Mouse (Mus musculus) forebrain, embryonic 13.5 days (tissue): Measurements from ENCODE around the gene Nup210l. TPM values are rescaled to one million over a fixed set of nuclear protein-coding genes. Genes with fewer than 3 reads are reported as not detected.
"Not testable (repeated sequence)": the region's sequence is repeated elsewhere in the genome, so short reads cannot be mapped to it uniquely, and the experiment has no call there.

Experiments used
- ATAC-seq: fragments of 200-750 bp; cut with Nextera tagmentation; 2 replicates; pipeline ENCODE4 v1.8.0; 2017
- H3K27ac ChIP-seq: fragments of 300-500 bp; sonication (generic); 2 replicates; pipeline ENCODE4 v1.5.1; 2015; ENCODE audit warnings: inconsistent platforms, mild to moderate bottlenecking, moderate library complexity
- H3K27me3 ChIP-seq: fragments of 300-500 bp; sonication (generic); 2 replicates; pipeline ENCODE4 v1.6.1; 2015; ENCODE audit warnings: mild to moderate bottlenecking, inconsistent platforms
- H3K36me3 ChIP-seq: fragments of 300-500 bp; sonication (generic); 2 replicates; pipeline ENCODE4 v1.6.1; 2015; ENCODE audit warnings: mild to moderate bottlenecking, inconsistent platforms; ENCODE audit not compliant: poor library complexity, severe bottlenecking
- H3K4me1 ChIP-seq: fragments of 300-500 bp; sonication (generic); 2 replicates; pipeline ENCODE4 v1.6.1; 2015; ENCODE audit warnings: inconsistent platforms
- H3K4me2 ChIP-seq: fragments of 300-500 bp; sonication (generic); 2 replicates; pipeline ENCODE4 v1.6.1; 2015; ENCODE audit warnings: inconsistent platforms, mild to moderate bottlenecking, moderate library complexity
- H3K4me3 ChIP-seq: fragments of 300-500 bp; sonication (generic); 2 replicates; pipeline ENCODE4 v1.5.1; 2015; ENCODE audit warnings: mild to moderate bottlenecking, inconsistent platforms
- H3K9ac ChIP-seq: fragments of 300-500 bp; sonication (generic); 2 replicates; pipeline ENCODE4 v1.6.1; 2015; ENCODE audit warnings: mild to moderate bottlenecking, inconsistent platforms
- H3K9me3 ChIP-seq: fragments of 300-500 bp; sonication (generic); replicated peaks from 2 replicates; pipeline ENCODE4 v1.6.1; 2016; ENCODE audit warnings: inconsistent platforms
- WGBS: fragments of 180-500 bp; shearing (Covaris S2); methylation state at CpG from one replicate; pipeline ENCODE4 v1.1.7; 2015; 5-methylcytosine and 5-hydroxymethylcytosine counted together
- polyA plus RNA-seq: library from polyadenylated mRNA; unstranded; fragments of >200 nt; fragmentation: Nextera tagmentation; extraction: Ambion mirVana; gene quantifications from 2 replicates; pipeline ENCODE4 v1.2.1, GENCODE M21; 2015

Nup210l gene
- polyA plus RNA-seq, 1 experiment from 2014 or later, result 0.34 TPM

GRCm38 (mm10) chr3:90241669-90242358, 137.9 kb downstream of the Nup210l start:
- ATAC-seq, result no peak
- WGBS, result 82% methylated on average over 10 of the region's 10 CpGs

GRCm38 (mm10) chr3:90242984-90243775, 139.2 kb downstream of the Nup210l start, which contains the start of gene Creb3l4:
TSS of gene Creb3l4 (minus strand) at chr3:90243512.
- peak within 1 kb of the TSS; percentile 65 for H3K27ac ChIP-seq
- peaks cover 20% of the 10 kb centered on the region for H3K4me1 ChIP-seq
- H3K4me3 ChIP-seq, result peak within 1 kb of the TSS; percentile 33
- peak within 1 kb of the TSS; percentile 65 for H3K4me2 ChIP-seq
- no peaks in the 10 kb centered on the region for H3K36me3 ChIP-seq
- H3K27me3 ChIP-seq, result no peaks in the 10 kb centered on the region
- H3K9me3 ChIP-seq, result no peaks in the 10 kb centered on the region
- peak within 1 kb of the TSS; percentile 55 for H3K9ac ChIP-seq
- peak; percentile 77 for ATAC-seq
- 3% methylated on average over 19 of the region's 19 CpGs for WGBS

More at GRCm38 (mm10) chr3:90241669-90242358, 137.9 kb downstream of the Nup210l start:
- Histone ChIP-seq H3K36me3 (peaks cover 3% of the 10 kb centered on the region; the same call in 1 of the 2 replicates), H3K27ac (no peak overlapping the region), H3K9me3 (no peaks in the 10 kb centered on the region), H3K4me2 (no peak overlapping the region), H3K4me3 (no peak overlapping the region), H3K27me3 (no peaks in the 10 kb centered on the region), H3K4me1 (peaks cover 17% of the 10 kb centered on the region), H3K9ac (no peak overlapping the region)

GRCm38 (mm10) chr3:90245406-90245805, 141.5 kb downstream of the Nup210l start:
- Histone ChIP-seq H3K27me3 (no peaks in the 10 kb centered on the region), H3K36me3 (0 out of 2 replicates have a peak, but pooled peaks cover under 1% of the 10 kb centered on the region), H3K9me3 (no peaks in the 10 kb centered on the region), H3K9ac (no peak overlapping the region), H3K27ac (no peak overlapping the region), H3K4me3 (no peak overlapping the region), H3K4me2 (no peak overlapping the region), H3K4me1 (peaks cover 31% of the 10 kb centered on the region)
- ATAC-seq, result no peak
- 63% methylated on average over 2 of the region's 2 CpGs for WGBS

- no peaks in the 10 kb centered on the region for H3K9me3 ChIP-seq
- H3K4me2 ChIP-seq, result peak overlapping the region; percentile 82
- peak overlapping the region; percentile 77 for H3K27ac ChIP-seq
- H3K27me3 ChIP-seq, result no peaks in the 10 kb centered on the region
- H3K4me3 ChIP-seq, result peak overlapping the region; percentile 60
- H3K36me3 ChIP-seq, result peaks cover 15% of the 10 kb centered on the region
- H3K9ac ChIP-seq, result peak overlapping the region; percentile 80
- WGBS, result under 1% methylated on average over 3 of the region's 3 CpGs
- H3K4me1 ChIP-seq, result peaks cover 34% of the 10 kb centered on the region
- ATAC-seq, result peak; percentile 34
These were observed 143.7 kb downstream of the Nup210l start for GRCm38 (mm10) chr3:90247630-90247959.

- WGBS, result 2% methylated on average over 44 of the region's 44 CpGs
- no peaks in the 10 kb centered on the region for H3K9me3 ChIP-seq
- H3K4me2 ChIP-seq, result peak within 1 kb of the TSS; percentile 82
- H3K27me3 ChIP-seq, result no peaks in the 10 kb centered on the region
- H3K27ac ChIP-seq, result peak within 1 kb of the TSS; percentile 77
- H3K4me3 ChIP-seq, result peak within 1 kb of the TSS; percentile 60
- ATAC-seq, result peak; percentile 96
- H3K9ac ChIP-seq, result peak within 1 kb of the TSS; percentile 80
- peaks cover 15% of the 10 kb centered on the region for H3K36me3 ChIP-seq
- H3K4me1 ChIP-seq, result peaks cover 29% of the 10 kb centered on the region
These were observed 144.2 kb downstream of the Nup210l start, which contains the start of gene Slc39a1 for GRCm38 (mm10) chr3:90247960-90248745. TSS of gene Slc39a1 (plus strand) at chr3:90248172.

GRCm38 (mm10) chr3:90248746-90249100, 144.8 kb downstream of the Nup210l start:
- H3K27ac ChIP-seq, result peak overlapping the region; percentile 77
- no peak for ATAC-seq

GRCm38 (mm10) chr3:90250791-90251190, 146.9 kb downstream of the Nup210l start:
- H3K27ac ChIP-seq, result no peak overlapping the region

More at GRCm38 (mm10) chr3:90248746-90249100, 144.8 kb downstream of the Nup210l start:
- Histone ChIP-seq H3K9me3 (no peaks in the 10 kb centered on the region), H3K4me3 (peak overlapping the region; percentile 60), H3K4me2 (peak overlapping the region; percentile 82), H3K27me3 (no peaks in the 10 kb centered on the region), H3K4me1 (peaks cover 25% of the 10 kb centered on the region), H3K9ac (peak overlapping the region; percentile 80), H3K36me3 (peaks cover 15% of the 10 kb centered on the region)
- WGBS, result 5% methylated on average over 10 of the region's 10 CpGs

GRCm38 (mm10) chr3:90251731-90252226, 147.8 kb downstream of the Nup210l start:
- WGBS, result 93% methylated on average over 9 of the region's 12 CpGs
- H3K4me3 ChIP-seq, H3K9ac ChIP-seq, ATAC-seq, H3K27me3 ChIP-seq, H3K4me2 ChIP-seq, H3K9me3 ChIP-seq, H3K27ac ChIP-seq: not testable (repeated sequence)
- peaks cover 15% of the 10 kb centered on the region for H3K36me3 ChIP-seq
- peaks cover 37% of the 10 kb centered on the region for H3K4me1 ChIP-seq

More at GRCm38 (mm10) chr3:90250791-90251190, 146.9 kb downstream of the Nup210l start:
- Histone ChIP-seq H3K9ac (no peak overlapping the region), H3K4me1 (peaks cover 30% of the 10 kb centered on the region), H3K9me3 (no peaks in the 10 kb centered on the region), H3K36me3 (peaks cover 15% of the 10 kb centered on the region), H3K27me3 (no peaks in the 10 kb centered on the region), H3K4me2 (no peak overlapping the region), H3K4me3 (no peak overlapping the region)
- 90% methylated on average over 6 of the region's 6 CpGs for WGBS
- ATAC-seq, result no peak

- not testable (repeated sequence) for H3K9me3 ChIP-seq, H3K9ac ChIP-seq, H3K4me2 ChIP-seq, ATAC-seq, H3K27ac ChIP-seq, H3K27me3 ChIP-seq, H3K4me3 ChIP-seq
- 97% methylated on average over 2 of the region's 2 CpGs for WGBS
- H3K36me3 ChIP-seq, result peaks cover 22% of the 10 kb centered on the region
- peaks cover 34% of the 10 kb centered on the region for H3K4me1 ChIP-seq
These were observed 148.7 kb downstream of the Nup210l start for GRCm38 (mm10) chr3:90252659-90253058.

- H3K9ac ChIP-seq, H3K27me3 ChIP-seq, H3K9me3 ChIP-seq, H3K4me3 ChIP-seq, H3K27ac ChIP-seq: not testable (repeated sequence)
- Histone ChIP-seq H3K4me2 (peak overlapping the region; percentile 65), H3K4me1 (peaks cover 34% of the 10 kb centered on the region), H3K36me3 (peaks cover 28% of the 10 kb centered on the region)
- WGBS, result 100% methylated on average over 1 of the region's 1 CpGs
- ATAC-seq, result 0 out of 2 replicates have a peak, but pooled peaks have one; percentile 1
These were observed 149.2 kb downstream of the Nup210l start for GRCm38 (mm10) chr3:90253174-90253573.

- peak within 1 kb of the TSS; percentile 65 for H3K4me2 ChIP-seq
- H3K9ac ChIP-seq, result peak within 1 kb of the TSS; percentile 92
- 2% methylated on average over 40 of the region's 40 CpGs for WGBS
- ATAC-seq, result peak; percentile 97
- no peaks in the 10 kb centered on the region for H3K27me3 ChIP-seq
- H3K27ac ChIP-seq, result peak within 1 kb of the TSS; percentile 74
- H3K4me1 ChIP-seq, result peaks cover 30% of the 10 kb centered on the region
- H3K9me3 ChIP-seq, result no peaks in the 10 kb centered on the region
- H3K4me3 ChIP-seq, result peak within 1 kb of the TSS; percentile 89
- H3K36me3 ChIP-seq, result peaks cover 34% of the 10 kb centered on the region
These were observed 149.9 kb downstream of the Nup210l start, which contains the start of gene Crtc2 for GRCm38 (mm10) chr3:90253653-90254418. TSS of gene Crtc2 (plus strand) at chr3:90254163.
